ENCODE assay signal across 16 mouse cellular contexts in genomic region chr11:80628581-80628980, GRCm38 (mm10).
"Had no signal": no experiment of that assay in that cellular context is flagged by ENCODE, and none has a peak within 500 bp of the region (broad histone marks: within the 10 kb centered on the region; RNA-seq: fewer than 3 reads in every experiment).

No protein-coding gene starts in this region.

- DNase-seq: kidney, adult 18-20 months; kidney, postnatal 25 days; layer of hippocampus, postnatal 36 days; liver, embryonic 13.5 days; retina, postnatal 1 day; right cerebral cortex, postnatal 25 days; spleen, adult 18-20 months; thymus, postnatal 25 days had no signal

- H3K9me3 ChIP-seq: hindbrain, embryonic 15.5 days; liver, embryonic 13.5 days; midbrain, embryonic 12.5 days; neural tube, embryonic 13.5 days; stomach, embryonic 15.5 days had no signal

- H3K9ac ChIP-seq: hindbrain, embryonic 15.5 days; liver, embryonic 13.5 days; midbrain, embryonic 12.5 days; neural tube, embryonic 13.5 days; stomach, embryonic 15.5 days had no signal

- H3K27me3 ChIP-seq: hindbrain, embryonic 15.5 days; liver, embryonic 13.5 days; neural tube, embryonic 13.5 days; stomach, embryonic 15.5 days had no signal

- H3K27ac ChIP-seq: hindbrain, embryonic 15.5 days; kidney, postnatal 0 days; left cerebral cortex, adult 2 months; liver, embryonic 13.5 days; midbrain, embryonic 12.5 days; neural tube, embryonic 13.5 days; stomach, embryonic 15.5 days had no signal

- H3K4me1 ChIP-seq: liver, embryonic 13.5 days; midbrain, embryonic 12.5 days; neural tube, embryonic 13.5 days; stomach, embryonic 15.5 days had no signal

- H3K4me2 ChIP-seq: hindbrain, embryonic 15.5 days; liver, embryonic 13.5 days; midbrain, embryonic 12.5 days; neural tube, embryonic 13.5 days; stomach, embryonic 15.5 days had no signal

- ATAC-seq: midbrain, embryonic 16.5 days had no signal

- H3K4me3 ChIP-seq: hindbrain, embryonic 15.5 days; left cerebral cortex, adult 2 months; liver, embryonic 13.5 days; midbrain, embryonic 12.5 days; myocyte; neural tube, embryonic 13.5 days; stomach, embryonic 15.5 days had no signal

- H3K36me3 ChIP-seq: hindbrain, embryonic 15.5 days; liver, embryonic 13.5 days; midbrain, embryonic 12.5 days; neural tube, embryonic 13.5 days; stomach, embryonic 15.5 days had no signal
